Mouse (Mus musculus) forelimb bud, embryonic 11.5 days (tissue): ENCODE results near the gene Lsg1.

ENCODE experiments used
- DNase-seq: peaks from one replicate; pipeline ENCODE4 v3.0.0-alpha.2; 2012; ENCODE audit warnings: low read depth, low spot score

The Lsg1 gene

GRCm38 (mm10) chr16:30520361-30520823 is 67.0 kb downstream of the Lsg1 start:
- DNase-seq, result peak; percentile 71

- no peak for DNase-seq
Observed at GRCm38 (mm10) chr16:30518635-30519034, 68.8 kb downstream of the Lsg1 start.

- no peak for DNase-seq
Observed at GRCm38 (mm10) chr16:30517666-30518283, 69.6 kb downstream of the Lsg1 start.

- DNase-seq, result no peak
Observed at GRCm38 (mm10) chr16:30516993-30517392, 70.4 kb downstream of the Lsg1 start.

GRCm38 (mm10) chr16:30515418-30515817 is 72.0 kb downstream of the Lsg1 start:
- no peak for DNase-seq

GRCm38 (mm10) chr16:30513050-30514024 is 74.1 kb downstream of the Lsg1 start:
- no peak for DNase-seq

GRCm38 (mm10) chr16:30512375-30513049 is 74.9 kb downstream of the Lsg1 start:
- DNase-seq, result no peak

- no peak for DNase-seq
Observed at GRCm38 (mm10) chr16:30511563-30512340, 75.6 kb downstream of the Lsg1 start.

GRCm38 (mm10) chr16:30510504-30511451 is 76.6 kb downstream of the Lsg1 start:
- peak; percentile 89 for DNase-seq
